Mouse (Mus musculus) G1E (cell line): ENCODE data around the gene Irgq. TPM values are rescaled to one million over a fixed set of nuclear protein-coding genes. Genes with fewer than 3 reads are reported as not detected.

Source experiments
- ATAC-seq: 2 replicates; pipeline ENCODE4 v1.8.0; 2016; ENCODE audit warnings: mild to moderate bottlenecking; ENCODE audit not compliant: insufficient number of reproducible peaks, poor library complexity, low FRiP score, severe bottlenecking; ENCODE audit errors: extremely low read depth
- DNase-seq: peaks from one replicate; pipeline ENCODE4 v3.0.0; 2012; ENCODE audit warnings: low spot score
- H3K27me3 ChIP-seq: 2 replicates; pipeline ENCODE4 v1.6.1; 2012; ENCODE audit warnings: mild to moderate bottlenecking, low read length, inconsistent platforms; ENCODE audit not compliant: insufficient read depth
- H3K36me3 ChIP-seq: replicated peaks from 2 replicates; pipeline ENCODE3; 2012; ENCODE audit warnings: mild to moderate bottlenecking, inconsistent platforms
- H3K4me1 ChIP-seq: 2 replicates; pipeline ENCODE4 v1.6.1; 2012; ENCODE audit warnings: low read depth, low read length, inconsistent platforms, mixed read lengths; ENCODE audit not compliant: insufficient read depth
- H3K4me3 ChIP-seq: 2 replicates; pipeline ENCODE4 v1.5.1; 2012; ENCODE audit warnings: low read depth, mild to moderate bottlenecking, inconsistent platforms, low read length, moderate library complexity, mixed read lengths
- H3K9me3 ChIP-seq: replicated peaks from 2 replicates; pipeline ENCODE4 v1.6.1; 2012; ENCODE audit warnings: inconsistent platforms
- CTCF ChIP-seq: IDR thresholded peaks from 2 replicates; pipeline ENCODE4 v1.5.1; 2012; ENCODE audit warnings: low read depth, low read length, inconsistent platforms, mixed read lengths
- GATA1 ChIP-seq: IDR thresholded peaks from 2 replicates; pipeline ENCODE4 v1.6.1; 2012; ENCODE audit warnings: borderline replicate concordance, low read length, inconsistent platforms, mixed read lengths
- GATA2 ChIP-seq: IDR thresholded peaks from 2 replicates; pipeline ENCODE4 v1.6.1; 2012; ENCODE audit warnings: low read depth, low read length, inconsistent platforms, borderline replicate concordance
- POLR2AphosphoS5 ChIP-seq: IDR thresholded peaks from 2 replicates; pipeline ENCODE4 v1.6.1; 2012; ENCODE audit warnings: low read depth, low read length, inconsistent platforms; ENCODE audit not compliant: insufficient replicate concordance
- TAL1 ChIP-seq: conservative IDR thresholded peaks from 2 replicates; pipeline ENCODE4 v1.6.1; 2012; ENCODE audit warnings: low read depth, low read length, inconsistent platforms, mixed read lengths
- polyA plus RNA-seq: library from polyadenylated mRNA; stranded (reverse); fragments of >175 nt; gene quantifications from 2 replicates; pipeline ENCODE4 v1.2.3, GENCODE M21; 2012
- total RNA-seq, 2 experiments: library from RNA; stranded (forward) in 1 of 2; stranded (reverse) in 1 of 2; fragments of 200-1000 nt in 1 of 2; fragments of >200 nt in 1 of 2; fragmentation: Nextera tagmentation in 1 of 2; gene quantifications; 2 replicates each; pipeline ENCODE4 v1.2.3; 2014 to 2017

The Irgq gene
- total and polyA plus RNA-seq, 3 experiments, result 3.6 to 5.5 (median 4.0) TPM

DNA sequence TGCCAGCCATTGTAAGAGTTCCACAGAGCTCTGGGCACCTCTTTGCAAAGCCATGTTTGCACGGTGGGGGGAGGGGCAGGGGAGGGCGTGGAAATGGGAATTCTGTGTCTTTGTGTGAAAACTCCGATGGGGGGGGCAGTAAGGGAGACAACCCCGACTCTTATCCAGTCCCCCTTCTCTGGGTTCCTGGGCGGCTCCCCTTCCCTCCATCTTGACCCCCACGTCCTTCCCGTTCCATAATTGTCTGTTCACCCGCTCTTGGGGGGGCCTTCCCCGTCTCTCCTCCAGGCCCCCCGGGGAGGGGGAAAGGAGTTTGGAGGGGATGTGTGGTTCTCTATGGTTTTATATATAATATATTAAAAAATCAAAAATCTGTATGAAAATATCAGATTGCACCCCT lies 26.5 kb upstream of the Irgq start:
- no peak overlapping the region for H3K4me3 ChIP-seq
- H3K27me3 ChIP-seq, result peaks cover 20% of the 10 kb centered on the region
- peaks cover 47% of the 10 kb centered on the region for H3K4me1 ChIP-seq
- no peak for TF ChIP-seq POLR2AphosphoS5
- TF ChIP-seq GATA2, result no peak
- no peak for TF ChIP-seq TAL1
- no peak for TF ChIP-seq CTCF
- no peak for TF ChIP-seq GATA1
- H3K36me3 ChIP-seq, result peaks cover 8% of the 10 kb centered on the region
- DNase-seq (no peak), ATAC-seq (no peak)
- H3K9me3 ChIP-seq, result peaks cover 4% of the 10 kb centered on the region; the same call in 1 of the 2 replicates

- H3K4me3 ChIP-seq, result no peak overlapping the region
- DNase-seq (no peak), ATAC-seq (no peak)
- peaks cover 47% of the 10 kb centered on the region for H3K4me1 ChIP-seq
- H3K27me3 ChIP-seq, result peaks cover 14% of the 10 kb centered on the region
- peaks cover 8% of the 10 kb centered on the region for H3K36me3 ChIP-seq
- TF ChIP-seq GATA2 (no peak), TAL1 (no peak), GATA1 (no peak), CTCF (no peak), POLR2AphosphoS5 (no peak)
- H3K9me3 ChIP-seq, result peaks cover 4% of the 10 kb centered on the region; the same call in 1 of the 2 replicates
These were observed 25.6 kb upstream of the Irgq start for GRCm38 (mm10) chr7:24504868-24505267.

GRCm38 (mm10) chr7:24505447-24506064 lies 24.9 kb upstream of the Irgq start:
- no peak for DNase-seq
- TF ChIP-seq TAL1 (no peak), CTCF (no peak), GATA1 (no peak), POLR2AphosphoS5 (no peak), GATA2 (no peak)
- Histone ChIP-seq H3K4me3 (no peak overlapping the region; the same call in 1 of the 2 replicates), H3K27me3 (peaks cover 8% of the 10 kb centered on the region; the same call in 1 of the 2 replicates), H3K36me3 (peaks cover 9% of the 10 kb centered on the region), H3K9me3 (peaks cover under 1% of the 10 kb centered on the region; the same call in 1 of the 2 replicates), H3K4me1 (peaks cover 43% of the 10 kb centered on the region)
- no peak for ATAC-seq

DNA sequence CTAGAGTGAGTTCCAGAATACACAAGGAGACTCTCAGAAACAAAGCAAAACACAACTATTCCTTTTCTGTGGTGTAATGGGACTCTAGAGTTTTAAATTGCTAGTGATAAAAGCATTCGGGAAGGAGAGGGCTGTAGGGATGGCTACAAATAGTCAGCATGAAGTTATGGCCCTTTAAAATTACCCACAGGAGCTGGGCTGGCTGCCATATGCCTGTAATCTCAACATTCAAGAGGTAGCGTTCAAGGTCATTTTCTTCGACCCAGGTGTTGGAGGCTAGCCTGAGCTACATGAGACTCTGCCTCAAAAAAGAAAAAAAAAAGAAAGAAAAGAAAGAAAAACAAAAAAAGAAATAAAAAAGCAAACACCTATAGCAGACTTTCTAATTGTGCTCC lies 24.4 kb upstream of the Irgq start:
- peaks cover 6% of the 10 kb centered on the region; the same call in 1 of the 2 replicates for H3K27me3 ChIP-seq

GRCm38 (mm10) chr7:24506476-24506837 lies 24.0 kb upstream of the Irgq start:
- TF ChIP-seq POLR2AphosphoS5 (no peak), TAL1 (no peak), GATA1 (no peak), CTCF (no peak), GATA2 (no peak)
- Histone ChIP-seq H3K4me3 (peak overlapping the region; percentile 93), H3K9me3 (no peaks in the 10 kb centered on the region), H3K27me3 (peaks cover 6% of the 10 kb centered on the region; the same call in 1 of the 2 replicates), H3K36me3 (peaks cover 18% of the 10 kb centered on the region), H3K4me1 (peaks cover 40% of the 10 kb centered on the region)
- peak; percentile 16 for DNase-seq
- no peak for ATAC-seq

More for the DNA sequence above, 24.4 kb upstream of the Irgq start:
- Histone ChIP-seq H3K4me3 (peak overlapping the region; percentile 93; the same call in 1 of the 2 replicates), H3K36me3 (peaks cover 14% of the 10 kb centered on the region), H3K4me1 (peaks cover 42% of the 10 kb centered on the region), H3K9me3 (no peaks in the 10 kb centered on the region)
- no peak for ATAC-seq
- DNase-seq, result no peak
- TF ChIP-seq POLR2AphosphoS5 (no peak), CTCF (no peak), TAL1 (no peak), GATA1 (no peak), GATA2 (no peak)

DNA sequence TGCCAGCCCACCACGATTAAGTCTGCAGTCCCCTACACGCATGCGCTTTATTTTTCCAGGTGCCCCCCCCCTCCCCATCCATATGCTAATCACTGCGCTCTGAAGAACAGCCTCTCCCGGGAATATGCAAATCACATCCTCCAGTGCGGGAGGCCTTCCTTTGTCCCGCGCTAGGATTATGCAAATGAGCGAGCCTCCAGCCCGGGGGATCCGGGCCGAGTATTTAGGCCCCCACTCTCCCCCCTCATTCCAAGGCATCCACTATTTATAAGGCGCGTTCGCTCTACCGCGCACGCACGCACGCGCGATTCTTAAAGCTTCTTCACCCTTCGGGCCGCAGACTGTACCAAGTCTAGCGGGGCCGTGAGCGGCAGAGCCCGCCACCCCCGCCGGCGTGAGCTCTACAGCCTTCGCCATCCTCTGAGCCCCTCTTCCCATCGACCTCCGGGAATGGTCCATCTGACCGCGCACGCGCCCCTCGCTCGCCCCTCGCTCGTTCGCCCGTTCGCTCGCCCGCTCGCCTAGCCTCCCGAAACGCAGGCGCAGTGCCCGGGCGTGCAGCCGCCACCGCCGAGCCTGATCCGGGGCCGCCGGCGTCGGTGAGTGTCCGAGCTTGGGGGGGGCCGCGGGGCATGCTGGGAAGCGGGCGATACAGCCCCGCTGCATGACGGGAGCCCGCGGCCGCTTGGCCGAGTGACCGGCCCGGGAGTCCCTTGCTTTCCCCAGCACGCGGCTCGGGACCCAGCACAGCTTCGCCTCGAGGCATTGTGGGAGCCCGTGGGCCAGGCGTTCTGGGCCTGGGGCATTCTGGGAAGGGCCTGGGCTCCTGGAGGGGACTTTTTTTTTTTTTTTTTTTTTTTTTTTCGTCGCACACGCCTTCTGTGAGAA lies 23.4 kb upstream of the Irgq start, which contains the start of gene Zfp428:
Zfp428 (plus strand) TSS at position 169 of the 888 bp plus-strand sequence.
- TF ChIP-seq CTCF (no peak), TAL1 (no peak), GATA2 (no peak), POLR2AphosphoS5 (no peak), GATA1 (no peak)
- peaks cover 24% of the 10 kb centered on the region for H3K36me3 ChIP-seq
- H3K27me3 ChIP-seq, result peaks cover 6% of the 10 kb centered on the region; the same call in 1 of the 2 replicates
- peak; percentile 76 for ATAC-seq
- H3K4me3 ChIP-seq, result peak within 1 kb of the TSS; percentile 93
- DNase-seq, result peak; percentile 92
- peaks cover 39% of the 10 kb centered on the region for H3K4me1 ChIP-seq
- H3K9me3 ChIP-seq, result no peaks in the 10 kb centered on the region
